Mouse (Mus musculus) left cerebral cortex, postnatal 10 days (tissue): ENCODE data around the gene Ciao2b. TPM values are rescaled to one million over a fixed set of nuclear protein-coding genes. Genes with fewer than 3 reads are reported as not detected.

Experiments
- DNase-seq, 2 experiments: peaks; one replicate each; pipeline ENCODE4 v3.0.0; 2021 to 2022; ENCODE audit warnings: low spot score in 2 of 2, mixed read lengths in 1 of 2; ENCODE audit errors: extremely low spot score in 1 of 2
- intact Hi-C: fragments of 180-260 bp; cut with DNase I; formaldehyde crosslinking; loops from one replicate; pipeline ENCODE4 v1.15.1; 2025
- total RNA-seq, 2 experiments: library from RNA; stranded (reverse); gene quantifications; 2 replicates each; pipeline ENCODE4 v1.2.3; 2021

Gene Ciao2b
- total RNA-seq, 2 experiments from 2014 or later: 28.5 to 30.7 TPM

DNA sequence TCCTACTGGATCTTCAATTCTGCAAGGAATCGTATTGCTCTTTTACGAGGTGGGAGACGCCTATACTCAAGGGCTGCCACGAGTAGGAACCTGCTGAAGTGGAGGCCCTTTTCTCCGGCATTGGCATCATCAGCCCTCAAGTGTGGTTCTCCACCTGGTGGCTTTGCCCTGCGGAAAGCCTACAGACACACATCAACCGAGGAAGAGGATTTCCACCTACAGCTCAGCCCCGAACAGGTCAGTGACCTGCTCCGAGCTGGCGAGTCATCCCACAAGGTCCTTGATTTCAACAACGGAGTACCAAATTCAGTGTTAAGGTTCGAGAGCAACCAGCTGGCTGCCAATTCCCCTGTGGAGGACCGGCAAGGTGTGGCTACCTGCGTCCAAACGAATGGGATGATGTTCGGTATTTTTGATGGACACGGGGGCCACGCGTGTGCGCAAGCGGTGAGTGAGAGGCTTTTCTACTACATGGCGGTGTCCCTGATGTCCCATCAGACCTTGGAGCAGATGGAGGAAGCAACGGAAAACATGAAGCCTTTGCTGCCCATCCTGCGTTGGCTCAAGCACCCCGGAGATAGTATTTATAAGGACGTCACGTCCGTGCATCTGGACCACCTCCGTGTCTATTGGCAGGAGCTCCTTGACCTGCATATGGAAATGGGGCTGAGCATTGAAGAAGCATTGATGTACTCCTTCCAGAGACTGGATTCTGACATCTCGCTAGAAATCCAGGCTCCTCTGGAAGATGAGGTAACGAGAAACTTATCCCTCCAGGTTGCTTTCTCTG lies 48.0 kb downstream of the Ciao2b start:
- no peak for DNase-seq
- intact Hi-C loops: no loop called here

- DNase-seq: no peak
- intact Hi-C loops: no loop called here
These were observed 49.2 kb downstream of the Ciao2b start for GRCm38 (mm10) chr8:104592566-104592965.

DNA sequence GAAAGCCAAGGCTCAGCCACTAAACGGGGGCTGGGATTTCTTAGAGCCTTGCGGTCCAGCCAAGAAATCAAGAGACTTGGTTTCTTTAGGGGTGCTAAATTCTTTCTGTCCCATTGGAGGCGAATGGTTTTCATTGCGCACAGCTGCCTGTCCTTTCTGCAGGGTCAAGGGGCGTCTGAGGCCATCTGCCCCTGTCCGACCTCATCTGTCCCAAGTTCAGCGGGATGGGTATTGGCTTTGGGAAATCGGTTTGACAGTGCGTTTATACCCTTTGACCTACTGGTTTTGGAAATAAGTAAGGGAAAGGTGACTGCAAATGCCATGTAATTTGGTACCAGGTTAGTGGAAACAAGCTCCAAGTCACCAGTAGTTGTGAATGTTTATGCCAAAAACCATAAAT lies 49.9 kb downstream of the Ciao2b start:
- intact Hi-C loops: no loop called here
- DNase-seq: no peak

- DNase-seq: peak; percentile 89 to 95
- intact Hi-C loops: no loop called here
These were observed 50.5 kb downstream of the Ciao2b start, which contains the start of gene Pdp2 for GRCm38 (mm10) chr8:104591133-104591834. Pdp2 (plus strand) TSS chr8:104591451.

DNA sequence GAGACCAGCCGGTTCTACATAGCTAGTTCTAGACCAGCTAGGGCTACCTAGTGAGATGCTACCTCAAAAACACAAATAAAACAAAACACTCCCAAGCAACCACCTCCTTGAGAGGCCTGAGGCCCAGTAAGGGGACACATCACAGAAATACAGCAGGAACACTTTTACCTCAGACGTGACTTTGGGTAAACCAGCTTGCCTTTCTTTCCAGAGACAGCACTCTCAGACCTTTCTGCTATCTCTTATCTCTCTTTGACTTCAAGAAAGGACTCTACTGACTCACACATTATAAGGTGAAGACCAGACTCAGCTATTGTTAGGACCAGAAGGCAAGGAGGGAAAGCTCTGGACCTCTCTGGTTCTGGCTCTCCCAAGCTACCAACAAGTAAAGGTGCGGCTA lies 51.5 kb downstream of the Ciao2b start:
- intact Hi-C loops: no loop called here
- DNase-seq: no peak

Other genes with a start within 250 kb of the Ciao2b start
- 10 to 100 TPM; 67.5 to 72.2 TPM for gene Cmtm4, start 246.2 kb downstream of the Ciao2b start, total RNA-seq
- gene Dync1li2, start 198.9 kb downstream of the Ciao2b start, total RNA-seq: 100 to 1,000 TPM; 204 to 207 TPM
- 1 to 10 TPM in 1 of 2 experiments, under 1 TPM in 1; 0.93 to 1.2 TPM for gene Terb1, start 132.1 kb downstream of the Ciao2b start, total RNA-seq
- gene Nae1, start 107.3 kb downstream of the Ciao2b start, total RNA-seq: 10 to 100 TPM; 48.8 to 50.7 TPM
- gene Car7, start 107.3 kb downstream of the Ciao2b start, total RNA-seq: 10 to 100 TPM; 17.0 to 18.6 TPM
- 10 to 100 TPM; 10.1 to 10.4 TPM for gene Pdp2, start 50.5 kb downstream of the Ciao2b start, total RNA-seq
- not detected for gene Cdh16, start 17.6 kb downstream of the Ciao2b start, total RNA-seq
- 1 to 10 TPM; 4.9 to 5.3 TPM for gene Rrad, start 10.6 kb downstream of the Ciao2b start, total RNA-seq
- not detected for gene Ces2a, start 92.0 kb upstream of the Ciao2b start, total RNA-seq
- under 1 TPM; 0.26 to 0.45 TPM for gene Ces2b, start 189.6 kb upstream of the Ciao2b start, total RNA-seq
- not detected for gene Ces2c, start 205.1 kb upstream of the Ciao2b start, total RNA-seq